Mouse (Mus musculus): Measurements from ENCODE around the gene Tmem254c. TPM values are rescaled to one million over a fixed set of nuclear protein-coding genes. Genes with fewer than 3 reads are reported as not detected.

Tmem254c gene
- total RNA-seq, 2 experiments from 2014 or later: 5.5 to 7.2 TPM

Other genes starting within 250 kb of the Tmem254c start
- 10 to 100 TPM; 79.2 to 96.7 TPM for gene Anxa11, start 225.2 kb downstream of the Tmem254c start, total RNA-seq (2021)
- 1 to 10 TPM; 1.8 to 2.7 TPM for gene Plac9a, start 164.3 kb downstream of the Tmem254c start, total RNA-seq (2021)
- under 1 TPM; 0.15 to 0.86 TPM for gene Tmem254a, start 139.7 kb downstream of the Tmem254c start, total RNA-seq (2021)
- not detected for gene Cphx1, start 129.1 kb downstream of the Tmem254c start, total RNA-seq (2021)
- gene Duxbl1, start 88.8 kb downstream of the Tmem254c start, total RNA-seq (2021): under 1 TPM; 0.38 to 0.46 TPM
- 10 to 100 TPM in 1 of 2 experiments, 1 to 10 TPM in 1; 7.9 to 12.5 TPM for gene Gm9780, start 24.6 kb downstream of the Tmem254c start, total RNA-seq (2021)
- not detected for gene Cphx2, start 14.2 kb upstream of the Tmem254c start, total RNA-seq (2021)
- not detected for gene Cphx3, start 14.9 kb upstream of the Tmem254c start, total RNA-seq (2021)
- not detected for gene Duxbl2, start 51.0 kb upstream of the Tmem254c start, total RNA-seq (2021)
- 10 to 100 TPM; 26.0 to 59.2 TPM for gene Plac9b, start 115.1 kb upstream of the Tmem254c start, total RNA-seq (2021)
- 1 to 10 TPM in 1 of 2 experiments, under 1 TPM in 1; 0.84 to 1.3 TPM for gene Tmem254b, start 139.7 kb upstream of the Tmem254c start, total RNA-seq (2021)
- not detected for gene Duxbl3, start 190.6 kb upstream of the Tmem254c start, total RNA-seq (2021)

All from gastrocnemius, postnatal 25 days (tissue).